Mouse (Mus musculus): ENCODE data around the gene Morf4l1.

DNA sequence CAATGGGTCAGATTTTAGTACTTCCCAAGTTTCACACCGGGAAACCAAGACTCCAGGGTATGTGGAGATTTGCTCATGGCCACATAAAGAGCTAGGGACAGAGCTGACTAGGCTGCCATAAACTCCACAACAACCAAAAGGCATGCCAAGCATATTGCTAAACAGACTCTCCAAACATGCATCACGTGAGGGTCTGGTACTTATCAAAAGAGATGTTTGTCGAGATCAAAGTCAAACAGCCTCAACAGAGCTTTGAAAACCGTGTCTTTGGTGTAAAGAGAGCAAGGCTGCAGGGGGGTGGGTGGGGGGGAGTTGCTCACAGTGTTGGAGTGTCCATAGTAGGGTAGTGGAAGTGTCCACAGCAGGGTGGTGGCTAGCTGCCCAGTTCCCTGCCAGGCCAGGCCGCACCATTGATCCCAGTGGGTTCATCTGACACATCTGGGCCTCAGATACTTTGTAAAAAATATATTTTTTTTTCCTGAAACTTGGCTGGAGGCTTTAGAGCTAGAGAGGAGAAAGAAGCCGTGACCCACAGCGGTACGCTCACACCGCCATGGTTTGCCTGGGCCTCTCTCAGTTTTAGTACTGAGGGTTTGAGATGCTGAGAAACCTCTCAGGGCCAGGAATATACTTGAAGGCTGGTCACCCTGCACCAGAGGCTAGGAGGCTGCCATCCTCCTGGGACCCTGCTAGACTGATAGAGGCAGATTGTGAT, 21.5 kb upstream of the Morf4l1 start:
- TF ChIP-seq CTCF (conservative IDR thresholded peaks at IDR 0.05; ENCODE audit: low read length), result no peak
- no peak for TF ChIP-seq POU5F1 (IDR thresholded peaks at IDR 0.05; ENCODE audit: borderline replicate concordance, low read length)
